Mouse (Mus musculus) E14TG2a.4 (cell line): ENCODE measurements at regions not wholly inside any gene's neighbourhood (a gene's known extent, or its start where the extent isn't known, plus 50 kb on each side); places are given as distances from the start of the nearest gene placed in this dataset.

ENCODE experiments used
- CTCF ChIP-seq: conservative IDR thresholded peaks from 2 replicates; pipeline ENCODE4 v1.5.1; 2014; ENCODE audit warnings: low read length
- NANOG ChIP-seq: IDR thresholded peaks from 2 replicates; pipeline ENCODE4 v1.6.1; 2014; ENCODE audit warnings: borderline replicate concordance, low read length, mixed read lengths
- POU5F1 ChIP-seq: IDR thresholded peaks from 2 replicates; pipeline ENCODE4 v1.6.1; 2014; ENCODE audit warnings: low read length, borderline replicate concordance

DNA sequence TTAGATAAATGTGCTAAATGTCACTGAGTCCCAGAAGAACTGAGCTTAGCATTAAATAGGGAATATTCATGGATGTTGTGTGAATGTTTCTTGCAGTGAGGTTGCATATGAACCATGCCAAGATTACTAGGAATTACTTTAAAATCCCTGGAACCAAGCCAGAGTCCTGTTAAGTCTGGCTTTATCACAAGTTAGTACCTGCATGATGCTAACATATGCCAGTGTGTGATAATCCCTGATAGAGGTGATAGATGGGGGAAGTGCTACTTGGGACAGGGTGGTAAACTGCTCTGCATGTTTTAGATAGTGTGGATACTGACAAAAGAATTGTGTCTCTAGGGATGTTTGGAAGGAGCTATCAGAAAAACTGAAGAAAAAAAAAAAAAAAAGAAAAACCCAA, 143.5 kb upstream of the Negr1 start:
- TF ChIP-seq CTCF (no peak), POU5F1 (no peak), NANOG (no peak)
